Mouse (Mus musculus): Measurements from ENCODE around the gene Cbx4.
A peak's percentile ranks its signal among the peaks of the same experiment; 100 is the strongest.

Cbx4 gene

DNA sequence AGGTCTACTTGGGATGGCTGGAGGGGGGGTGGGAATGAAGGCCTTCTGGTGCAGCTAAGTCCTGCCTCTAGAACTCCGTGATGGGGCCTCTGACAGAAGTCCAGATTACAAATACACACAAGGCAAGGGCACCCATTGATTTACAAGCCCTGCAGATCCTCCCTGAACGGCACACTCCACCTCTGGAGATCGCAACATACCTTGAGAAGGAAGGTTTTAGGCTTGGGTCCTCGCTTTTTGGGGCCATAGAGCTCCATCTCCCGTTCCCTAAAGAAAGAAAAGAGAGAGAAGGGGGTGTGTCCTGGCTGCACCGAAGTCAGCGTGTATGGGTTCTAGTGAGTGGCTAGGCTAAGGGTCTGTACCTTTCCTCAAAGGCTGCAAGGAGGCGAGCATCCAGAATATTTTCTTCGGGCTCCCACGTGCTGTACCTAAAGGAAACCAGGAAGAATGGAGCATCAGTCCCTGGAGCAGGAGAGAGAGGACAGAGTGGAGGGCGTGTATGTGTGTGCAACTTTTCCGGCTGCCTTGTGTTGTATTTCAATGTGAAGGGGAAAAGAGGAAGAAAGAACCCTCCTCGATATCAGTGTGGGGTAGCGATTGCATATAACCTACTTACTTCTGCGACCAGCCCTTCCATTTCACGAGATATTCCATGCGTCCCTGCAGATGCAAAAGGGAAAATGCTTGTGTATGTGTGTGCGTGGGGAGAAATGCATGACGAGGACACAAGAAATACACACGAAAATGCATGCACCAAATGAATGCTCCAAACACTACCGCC lies 46.1 kb downstream of the Cbx4 start:
- peak; percentile 52 for DNase-seq

DNA sequence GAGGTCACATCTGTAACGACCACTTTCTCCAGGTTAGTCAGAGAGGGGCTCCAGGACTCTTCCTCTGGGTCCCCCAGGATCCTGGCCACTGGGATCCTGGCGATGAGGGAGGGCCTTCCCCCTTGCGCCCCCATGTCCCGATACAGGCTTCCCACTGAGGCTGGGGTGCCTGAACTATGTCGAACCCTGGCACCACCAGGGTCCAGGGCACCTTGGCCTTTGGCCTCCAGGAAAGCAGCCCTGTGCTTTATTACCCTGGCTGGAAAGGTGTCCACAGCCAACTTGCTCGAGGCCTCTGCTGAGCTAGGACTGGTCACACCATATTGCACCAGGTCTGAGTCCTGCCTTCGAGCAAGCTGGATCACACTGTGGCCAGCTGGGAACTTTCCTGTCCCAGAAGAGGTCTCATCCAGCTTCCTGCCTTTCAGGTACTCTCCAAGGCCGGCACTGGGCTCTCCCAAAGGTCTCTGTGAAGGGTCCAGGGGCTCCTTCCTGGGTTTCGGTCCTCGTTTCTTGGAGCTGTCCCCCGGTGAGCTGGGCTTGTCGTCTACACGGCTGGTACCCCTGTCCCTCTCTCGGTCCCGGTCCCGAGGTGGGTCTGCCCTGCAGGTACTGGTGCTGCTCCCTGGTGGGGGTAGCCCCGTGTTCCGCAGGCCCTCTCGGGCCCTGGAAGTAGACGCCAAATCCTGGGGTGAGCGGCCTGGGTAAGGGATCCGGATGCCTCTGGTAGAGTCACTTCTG lies 47.1 kb downstream of the Cbx4 start:
- DNase-seq: peak; percentile 67

DNA sequence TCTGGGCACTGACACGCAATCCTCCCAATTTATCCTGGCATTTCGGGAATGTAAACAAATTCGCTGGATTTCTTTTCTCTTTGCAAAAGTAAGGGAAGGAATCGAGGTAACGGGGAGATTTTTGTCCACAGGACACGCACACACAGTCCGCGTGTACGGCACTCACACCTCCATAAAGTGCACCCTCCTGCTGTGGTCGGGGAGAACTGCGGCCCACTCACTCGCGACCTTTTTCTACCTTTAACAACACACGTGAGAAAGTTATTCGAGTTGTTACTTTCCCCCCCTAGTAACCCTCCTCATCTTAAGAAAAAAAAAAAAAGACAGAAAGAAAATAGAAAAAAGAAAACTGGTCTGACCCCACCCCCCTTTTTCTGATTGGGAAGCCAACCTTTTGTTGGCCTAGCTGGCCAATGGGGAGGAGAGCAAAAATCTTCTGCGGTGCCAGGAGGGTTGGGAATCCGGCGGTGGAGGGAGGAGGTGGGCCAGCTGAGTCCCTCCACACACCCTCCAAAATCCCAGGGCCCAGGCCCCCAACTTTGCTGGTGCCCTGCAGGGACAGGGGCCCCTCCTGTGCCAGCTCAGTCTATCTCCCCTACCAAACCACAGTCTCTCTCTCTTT lies 48.1 kb downstream of the Cbx4 start:
- DNase-seq: peak; percentile 42

DNA sequence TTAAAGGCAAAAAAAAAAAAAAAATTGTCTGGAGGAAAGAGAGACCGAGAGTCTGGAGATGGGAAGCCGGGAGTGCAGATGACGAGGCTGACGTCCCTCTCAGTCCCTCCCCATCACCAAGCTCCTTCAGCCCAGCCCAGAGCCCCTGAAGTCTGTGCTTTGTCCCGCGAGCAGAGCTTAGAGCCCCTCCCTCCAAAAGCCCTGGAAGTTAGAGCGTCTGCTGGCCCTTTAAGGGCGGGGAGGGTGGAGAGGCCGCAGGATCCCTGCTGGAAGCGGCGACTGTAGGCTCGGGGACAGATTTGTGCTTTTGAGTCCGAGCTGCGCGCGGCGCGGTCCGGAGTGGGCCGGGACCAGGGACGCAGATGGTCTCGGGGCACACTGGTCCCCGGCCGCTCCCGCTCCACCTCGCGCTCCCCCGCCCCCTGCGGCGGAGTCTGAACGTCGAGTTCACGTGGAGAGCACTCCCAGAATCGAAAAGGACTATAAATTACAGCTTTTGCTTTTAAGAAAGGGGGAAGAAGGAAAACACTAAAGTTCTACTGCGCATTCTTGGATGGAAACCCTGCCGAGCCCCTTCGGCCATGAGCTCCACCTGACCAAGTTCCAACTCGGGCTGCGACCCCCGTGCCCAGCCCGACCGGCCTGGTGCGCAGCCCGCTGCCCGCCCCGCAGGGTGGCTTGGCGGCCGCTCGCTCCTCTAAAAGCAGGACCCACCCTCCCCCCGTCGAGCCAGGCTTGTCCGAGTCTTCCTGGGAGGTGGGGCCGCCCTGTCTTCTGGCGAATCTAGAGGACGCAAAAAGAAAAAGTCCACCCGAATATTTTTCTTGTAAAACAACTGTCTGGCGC lies 48.9 kb downstream of the Cbx4 start:
- peak; percentile 52 for DNase-seq

DNA sequence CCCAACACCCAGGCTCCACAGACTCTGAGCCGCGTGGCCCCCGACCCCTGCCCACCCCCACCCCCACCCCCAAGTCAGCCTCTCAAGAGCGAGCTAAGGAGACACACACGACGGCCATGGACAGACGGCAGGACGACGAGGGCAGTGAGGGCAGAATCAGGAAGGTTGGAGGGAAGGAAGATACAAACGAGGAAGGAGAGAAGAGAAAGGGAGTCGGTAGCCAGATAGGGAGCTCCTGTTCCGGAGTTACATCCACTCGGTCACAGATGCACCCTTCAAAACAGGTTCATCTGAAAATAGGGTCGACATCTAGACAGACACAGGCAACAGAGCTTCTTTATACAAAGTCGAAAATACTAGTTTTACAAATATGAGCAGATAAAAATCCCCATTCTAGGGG lies 49.6 kb downstream of the Cbx4 start:
- no peak for DNase-seq

DNA sequence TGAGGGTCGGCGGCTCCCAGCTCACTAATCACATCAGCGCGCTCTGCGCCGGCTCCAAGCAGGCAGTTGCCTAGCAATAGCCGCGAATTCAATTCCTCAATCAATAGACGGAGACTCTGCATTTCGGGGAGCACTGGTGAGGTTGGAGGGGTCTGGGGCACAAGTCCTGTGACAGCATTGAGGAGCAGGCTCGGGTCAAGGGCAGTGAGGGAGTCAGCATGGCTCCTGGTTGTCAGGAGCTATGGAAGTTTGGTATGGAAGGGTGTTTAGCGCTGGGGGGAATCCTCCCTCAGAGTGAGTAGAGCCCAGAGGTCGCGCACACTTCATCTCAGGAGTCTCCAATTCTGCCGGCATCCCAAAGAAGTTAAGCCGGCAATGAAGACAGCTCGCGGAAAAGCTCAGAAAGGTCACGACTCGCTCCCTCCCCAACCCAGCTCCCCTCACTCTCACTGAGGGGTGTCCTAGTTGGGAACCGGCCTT lies 50.3 kb downstream of the Cbx4 start:
- no peak for DNase-seq

DNA sequence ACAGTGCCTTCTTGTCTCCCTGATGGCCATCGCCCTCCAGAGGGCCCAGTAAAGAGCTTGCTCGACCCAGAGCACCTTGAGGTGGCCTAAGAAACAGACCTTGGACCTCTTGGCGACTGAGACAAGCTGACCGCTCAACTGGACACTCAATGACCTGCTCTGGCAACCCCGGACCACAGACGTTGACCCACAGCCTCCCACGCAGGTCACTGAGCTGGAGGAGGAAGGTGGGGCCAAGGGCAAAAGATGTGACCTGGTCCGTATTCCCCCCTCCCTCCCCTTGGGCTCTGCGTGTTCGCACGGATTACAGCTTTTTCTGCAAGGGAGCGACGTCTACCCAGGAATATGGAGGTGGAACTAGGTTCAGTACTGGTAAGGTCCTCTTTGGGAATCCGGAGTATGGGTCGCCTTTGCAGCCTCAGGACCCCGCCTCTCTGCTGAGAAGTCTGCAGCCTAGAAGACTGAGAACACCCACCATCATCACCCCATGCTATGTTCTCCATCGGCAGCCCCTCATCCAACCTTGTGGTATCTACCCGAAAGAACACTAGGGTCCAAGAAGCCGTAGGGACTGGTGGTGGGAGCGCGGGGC lies 50.8 kb downstream of the Cbx4 start:
- peak; percentile 41 for DNase-seq

DNA sequence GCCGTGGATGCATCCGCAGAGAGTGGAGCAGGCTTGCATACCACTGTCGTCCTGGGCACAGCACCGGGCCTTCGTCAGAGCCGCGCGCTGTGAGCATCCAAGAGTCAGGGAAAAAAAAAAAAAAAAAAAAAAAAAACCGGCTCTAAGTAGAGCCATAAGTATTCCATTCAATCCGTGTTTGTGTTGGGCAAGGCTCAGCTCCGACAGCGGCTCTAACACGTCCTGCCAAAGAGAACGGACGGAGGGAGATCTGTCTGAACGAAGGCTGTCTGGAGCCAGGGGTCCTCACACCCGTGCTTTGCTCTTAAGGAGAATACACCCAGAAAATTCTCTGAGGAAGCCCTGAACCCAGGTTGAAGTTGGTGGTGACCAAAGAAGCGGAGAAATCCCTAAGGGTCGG lies 51.4 kb downstream of the Cbx4 start:
- DNase-seq: no peak

DNA sequence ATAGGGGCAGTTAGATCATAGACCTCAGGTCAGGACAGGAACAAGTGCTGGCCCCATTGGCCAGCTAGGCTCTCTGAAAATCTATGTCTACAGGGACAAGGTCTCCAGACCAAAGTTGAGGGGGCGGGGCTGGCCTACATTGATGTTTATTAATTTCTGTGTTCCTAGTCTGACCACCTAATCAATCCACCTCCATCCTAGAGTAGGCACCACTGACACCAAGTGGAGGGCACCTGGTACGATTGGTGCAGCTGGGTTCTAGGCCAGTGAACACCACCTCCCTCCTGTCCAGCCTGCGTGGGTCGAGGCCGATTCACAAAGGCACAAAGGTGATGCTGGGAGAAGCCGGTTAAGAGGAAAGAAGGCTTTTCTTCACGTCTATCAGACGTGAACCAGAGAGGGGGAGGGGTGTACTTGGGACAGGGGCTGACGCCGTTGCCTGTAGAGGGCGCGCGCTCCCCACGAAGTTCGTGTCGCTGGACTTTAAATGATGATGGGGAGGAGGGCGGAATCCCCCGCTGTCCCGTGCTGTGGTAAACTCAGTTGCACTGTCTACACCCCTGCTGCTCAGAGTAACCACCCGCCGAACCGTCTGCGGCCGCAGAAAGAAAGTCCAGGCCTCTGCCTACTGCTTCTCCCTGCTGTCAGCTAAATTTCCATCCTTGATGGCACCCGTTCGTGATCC lies 52.0 kb downstream of the Cbx4 start:
- peak; percentile 73 for DNase-seq
